Comparison of ENCODE assay signal across 13 mouse cellular contexts in the genomic region with DNA sequence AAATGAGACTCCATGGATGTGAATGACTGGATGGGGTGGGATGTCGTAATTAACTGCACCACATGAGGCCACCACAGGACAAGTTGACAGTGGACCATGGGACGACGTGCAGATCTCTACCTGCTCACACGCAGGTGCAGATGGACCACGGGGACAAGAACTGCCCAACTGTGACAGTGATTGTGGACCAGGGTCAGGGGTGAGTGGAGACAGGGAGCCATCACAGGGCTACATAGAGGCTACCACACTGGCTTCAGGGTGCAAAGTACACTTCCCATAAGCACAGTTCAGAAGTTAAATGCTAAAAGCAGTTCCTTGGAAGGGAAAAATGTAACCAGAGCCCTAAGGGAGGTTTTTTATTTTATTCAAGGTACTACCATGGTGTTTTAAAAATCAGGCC.
"Had no signal": no experiment of that assay in that cellular context is flagged by ENCODE, and none has a peak within 500 bp of the region (broad histone marks: within the 10 kb centered on the region; RNA-seq: fewer than 3 reads in every experiment).

No protein-coding gene starts in this region.

- H3K4me3 ChIP-seq: left cerebral cortex, adult 2 months; limb, embryonic 15.5 days; liver, embryonic 13.5 days; midbrain, embryonic 12.5 days; myocyte; neural tube, embryonic 15.5 days had no signal

- DNase-seq: liver, embryonic 13.5 days; lung, adult 18-20 months; right cerebral cortex, postnatal 4 days; spleen, adult 18-20 months; thymus, adult 2 months; thymus, postnatal 25 days had no signal

- H3K27ac ChIP-seq: left cerebral cortex, adult 2 months; limb, embryonic 15.5 days; liver, embryonic 13.5 days; neural tube, embryonic 15.5 days had no signal

- ATAC-seq: inflammation-experienced regulatory T-cells, adult 6 months; intestine, postnatal 0 days had no signal

- H3K4me2 ChIP-seq: limb, embryonic 15.5 days; liver, embryonic 13.5 days; midbrain, embryonic 12.5 days; neural tube, embryonic 15.5 days had no signal

- H3K9me3 ChIP-seq: limb, embryonic 15.5 days; liver, embryonic 13.5 days; midbrain, embryonic 12.5 days; neural tube, embryonic 15.5 days had no signal

- H3K27me3 ChIP-seq: limb, embryonic 15.5 days; liver, embryonic 13.5 days; midbrain, embryonic 12.5 days; neural tube, embryonic 15.5 days had no signal

- H3K9ac ChIP-seq: limb, embryonic 15.5 days; liver, embryonic 13.5 days; midbrain, embryonic 12.5 days; neural tube, embryonic 15.5 days had no signal
